Mouse (Mus musculus): ENCODE measurements around the gene Phldb3.

- TF ChIP-seq CTCF (IDR thresholded peaks at IDR 0.05; ENCODE audit: control insufficient read depth, insufficient read depth, insufficient read length) = no peak
- TF ChIP-seq CEBPB (IDR thresholded peaks at IDR 0.05; ENCODE audit: low read depth) = no peak
Observed at GRCm38 (mm10) chr7:24565627-24566026, 44.9 kb upstream of the Phldb3 start.

Data from C2C12 (cell line).